Mouse (Mus musculus) neural tube, embryonic 13.5 days (tissue): ENCODE results near the gene Gm20388. TPM values are rescaled to one million over a fixed set of nuclear protein-coding genes. Genes with fewer than 3 reads are reported as not detected.

Source experiments
- ATAC-seq: fragments of 200-750 bp; cut with Nextera tagmentation; 2 replicates; pipeline ENCODE4 v1.8.0; 2017; ENCODE audit warnings: low read depth, mild to moderate bottlenecking, moderate TSS enrichment, moderate library complexity
- H3K27ac ChIP-seq: fragments of 300-500 bp; sonication (generic); replicated peaks from 2 replicates; pipeline ENCODE4 v1.5.1; 2015; ENCODE audit warnings: moderate library complexity, mild to moderate bottlenecking, inconsistent platforms
- H3K27me3 ChIP-seq: fragments of 300-500 bp; sonication (generic); 2 replicates; pipeline ENCODE4 v1.6.1; 2015; ENCODE audit warnings: mild to moderate bottlenecking, inconsistent platforms
- H3K36me3 ChIP-seq: fragments of 300-500 bp; sonication (generic); 2 replicates; pipeline ENCODE4 v1.6.1; 2015; ENCODE audit warnings: mild to moderate bottlenecking, inconsistent platforms
- H3K4me1 ChIP-seq: fragments of 300-500 bp; sonication (generic); replicated peaks from 2 replicates; pipeline ENCODE4 v1.6.1; 2015; ENCODE audit warnings: inconsistent platforms
- H3K4me2 ChIP-seq: fragments of 300-500 bp; sonication (generic); 2 replicates; pipeline ENCODE4 v1.6.1; 2015; ENCODE audit warnings: inconsistent platforms, mild to moderate bottlenecking, moderate library complexity
- H3K4me3 ChIP-seq: fragments of 300-500 bp; sonication (generic); 2 replicates; pipeline ENCODE4 v1.5.1; 2015; ENCODE audit warnings: mild to moderate bottlenecking, inconsistent platforms
- H3K9ac ChIP-seq: fragments of 300-500 bp; sonication (generic); 2 replicates; pipeline ENCODE4 v1.6.1; 2015; ENCODE audit warnings: moderate library complexity, mild to moderate bottlenecking, inconsistent platforms
- H3K9me3 ChIP-seq: fragments of 300-500 bp; sonication (generic); 2 replicates; pipeline ENCODE4 v1.6.1; 2016; ENCODE audit warnings: inconsistent platforms
- WGBS: fragments of 180-500 bp; shearing (Covaris S2); methylation state at CpG from one replicate; pipeline ENCODE4 v1.1.7; 2015; 5-methylcytosine and 5-hydroxymethylcytosine counted together
- polyA plus RNA-seq: library from polyadenylated mRNA; unstranded; fragments of >200 nt; fragmentation: Nextera tagmentation; extraction: Ambion mirVana; gene quantifications from 2 replicates; pipeline ENCODE4 v1.2.1, GENCODE M21; 2015

The Gm20388 gene
- polyA plus RNA-seq, 1 experiment from 2014 or later = 0.27 TPM

GRCm38 (mm10) chr8:120184850-120185792 lies 274.5 kb downstream of the Gm20388 start:
- ATAC-seq = peak; percentile 73
- Histone ChIP-seq H3K9me3 (no peaks in the 10 kb centered on the region), H3K27ac (peak overlapping the region; percentile 92), H3K4me1 (peaks cover 41% of the 10 kb centered on the region), H3K4me3 (no peak overlapping the region), H3K36me3 (no peaks in the 10 kb centered on the region), H3K4me2 (peak overlapping the region; percentile 36), H3K9ac (peak overlapping the region; percentile 41), H3K27me3 (no peaks in the 10 kb centered on the region)
- 16% methylated on average over 17 of the region's 17 CpGs for WGBS

GRCm38 (mm10) chr8:120186454-120186853 lies 275.8 kb downstream of the Gm20388 start:
- Histone ChIP-seq H3K36me3 (no peaks in the 10 kb centered on the region), H3K9me3 (no peaks in the 10 kb centered on the region), H3K4me3 (no peak overlapping the region), H3K4me2 (no peak overlapping the region), H3K27ac (peak overlapping the region; percentile 92), H3K4me1 (peaks cover 46% of the 10 kb centered on the region), H3K27me3 (no peaks in the 10 kb centered on the region), H3K9ac (no peak overlapping the region)
- 52% methylated on average over 8 of the region's 8 CpGs for WGBS
- no peak for ATAC-seq

- no peaks in the 10 kb centered on the region for H3K36me3 ChIP-seq
- peaks cover 52% of the 10 kb centered on the region for H3K4me1 ChIP-seq
- H3K4me2 ChIP-seq = no peak overlapping the region
- no peak overlapping the region for H3K4me3 ChIP-seq
- no peak overlapping the region for H3K9ac ChIP-seq
- H3K9me3 ChIP-seq = no peaks in the 10 kb centered on the region
- ATAC-seq = no peak
- 87% methylated on average over 6 of the region's 6 CpGs for WGBS
- no peaks in the 10 kb centered on the region for H3K27me3 ChIP-seq
- H3K27ac ChIP-seq = no peak overlapping the region
Measured at GRCm38 (mm10) chr8:120188510-120188909, 277.9 kb downstream of the Gm20388 start.

DNA sequence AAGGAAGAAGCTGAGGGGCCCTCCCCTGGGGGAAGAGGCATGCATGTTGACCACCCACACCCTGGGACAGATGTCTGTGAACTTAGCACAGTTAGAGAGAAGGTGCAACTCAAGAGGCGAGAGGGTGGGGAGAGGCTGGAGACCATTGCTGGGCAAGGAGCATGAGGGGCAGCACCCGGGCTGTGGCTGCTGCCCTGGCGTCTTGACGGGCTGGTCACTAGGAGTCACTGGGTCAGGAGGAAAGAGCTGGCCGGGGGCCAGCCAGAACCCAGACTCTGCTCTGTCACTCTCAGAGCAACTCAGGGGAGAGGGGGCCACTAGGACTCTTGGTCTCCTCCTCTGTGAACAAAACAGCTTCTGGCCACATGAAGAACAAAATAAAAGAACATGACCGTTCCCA lies 278.8 kb downstream of the Gm20388 start:
- Histone ChIP-seq H3K36me3 (no peaks in the 10 kb centered on the region), H3K27ac (no peak overlapping the region), H3K27me3 (no peaks in the 10 kb centered on the region), H3K4me3 (no peak overlapping the region), H3K9ac (no peak overlapping the region), H3K4me2 (no peak overlapping the region), H3K9me3 (no peaks in the 10 kb centered on the region), H3K4me1 (peaks cover 47% of the 10 kb centered on the region)
- no peak for ATAC-seq
- WGBS = 82% methylated on average over 6 of the region's 6 CpGs

DNA sequence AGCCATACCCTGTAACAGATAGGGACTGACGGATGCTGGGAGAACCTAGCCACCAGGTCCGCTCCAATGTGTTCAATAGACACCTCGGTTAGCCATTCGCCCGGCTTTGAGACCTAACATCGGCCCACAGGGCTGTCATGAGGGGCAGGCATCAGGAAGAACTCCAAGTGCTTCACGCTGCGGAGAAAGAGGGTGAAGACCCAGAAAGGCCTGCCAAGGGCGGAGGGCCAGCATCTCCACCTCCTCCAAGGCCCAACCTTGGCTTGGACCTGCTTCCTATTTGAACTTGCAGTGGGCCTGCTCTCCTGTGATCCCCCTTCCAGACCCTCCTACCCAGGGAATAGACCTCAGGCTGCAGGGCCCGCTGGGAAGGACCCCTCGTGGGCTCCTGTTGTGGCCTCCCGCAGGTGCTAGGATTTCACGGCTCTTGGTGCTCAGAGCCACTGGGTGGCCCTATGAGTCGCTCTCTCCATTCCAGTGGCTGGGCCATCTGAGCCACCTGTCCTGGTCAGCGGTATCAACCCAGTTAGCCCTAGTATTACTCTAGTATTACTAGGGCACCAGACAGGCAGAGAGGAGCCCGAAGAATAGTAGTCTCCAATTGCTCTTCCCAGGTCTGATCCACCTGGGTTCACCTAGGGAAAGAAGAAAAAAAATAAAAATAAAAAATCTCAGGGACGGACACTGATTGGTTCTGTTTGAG lies 279.6 kb downstream of the Gm20388 start:
- Histone ChIP-seq H3K4me3 (no peak overlapping the region), H3K9ac (no peak overlapping the region), H3K4me1 (peaks cover 39% of the 10 kb centered on the region), H3K27ac (peak overlapping the region; percentile 89), H3K27me3 (no peaks in the 10 kb centered on the region), H3K4me2 (no peak overlapping the region), H3K9me3 (no peaks in the 10 kb centered on the region), H3K36me3 (no peaks in the 10 kb centered on the region)
- ATAC-seq = no peak
- 83% methylated on average over 17 of the region's 17 CpGs for WGBS

- H3K4me3 ChIP-seq = no peak overlapping the region; the same call in 1 of the 2 replicates
- WGBS = 24% methylated on average over 19 of the region's 20 CpGs
Measured at GRCm38 (mm10) chr8:120190810-120191413, 280.3 kb downstream of the Gm20388 start.

DNA sequence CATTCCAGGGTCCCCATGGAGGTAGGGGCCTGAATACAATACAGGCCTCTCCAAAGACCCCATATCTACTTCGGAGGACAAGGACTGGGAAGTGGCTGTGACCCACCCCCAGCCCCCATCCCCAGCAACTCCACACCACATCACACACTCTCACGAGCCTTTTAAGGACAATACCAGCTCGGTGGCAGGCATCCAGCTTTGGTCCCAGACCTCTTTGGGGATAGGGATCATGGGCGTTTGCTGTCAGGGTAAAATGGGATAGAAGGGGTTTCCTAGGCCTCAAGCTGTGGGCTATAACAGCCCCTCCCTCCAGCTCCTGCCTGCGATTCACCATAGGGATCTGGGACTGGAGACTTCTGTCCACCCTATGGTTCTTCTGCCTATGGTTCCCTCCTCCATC lies 281.0 kb downstream of the Gm20388 start:
- no peak overlapping the region for H3K9ac ChIP-seq

More at GRCm38 (mm10) chr8:120190810-120191413, 280.3 kb downstream of the Gm20388 start:
- Histone ChIP-seq H3K9ac (peak overlapping the region; percentile 53), H3K27ac (peak overlapping the region; percentile 89), H3K27me3 (no peaks in the 10 kb centered on the region), H3K4me1 (peaks cover 32% of the 10 kb centered on the region), H3K9me3 (no peaks in the 10 kb centered on the region), H3K4me2 (peak overlapping the region; percentile 48), H3K36me3 (no peaks in the 10 kb centered on the region)
- peak; percentile 71 for ATAC-seq

GRCm38 (mm10) chr8:120192118-120192517 lies 281.5 kb downstream of the Gm20388 start:
- Histone ChIP-seq H3K4me3 (no peak overlapping the region), H3K36me3 (no peaks in the 10 kb centered on the region), H3K4me1 (peaks cover 21% of the 10 kb centered on the region), H3K4me2 (no peak overlapping the region), H3K27ac (peak overlapping the region; percentile 89; the same call in 1 of the 2 replicates), H3K9me3 (no peaks in the 10 kb centered on the region), H3K27me3 (no peaks in the 10 kb centered on the region), H3K9ac (no peak overlapping the region)
- WGBS = 95% methylated on average over 5 of the region's 5 CpGs
- no peak for ATAC-seq

More for the DNA sequence above, 281.0 kb downstream of the Gm20388 start:
- Histone ChIP-seq H3K9me3 (no peaks in the 10 kb centered on the region), H3K27me3 (no peaks in the 10 kb centered on the region), H3K36me3 (no peaks in the 10 kb centered on the region), H3K27ac (peak overlapping the region; percentile 89), H3K4me1 (peaks cover 25% of the 10 kb centered on the region), H3K4me3 (no peak overlapping the region), H3K4me2 (no peak overlapping the region; the same call in 1 of the 2 replicates)
- 71% methylated on average over 5 of the region's 5 CpGs for WGBS
- peak; percentile 19; the same call in 1 of the 2 replicates for ATAC-seq

DNA sequence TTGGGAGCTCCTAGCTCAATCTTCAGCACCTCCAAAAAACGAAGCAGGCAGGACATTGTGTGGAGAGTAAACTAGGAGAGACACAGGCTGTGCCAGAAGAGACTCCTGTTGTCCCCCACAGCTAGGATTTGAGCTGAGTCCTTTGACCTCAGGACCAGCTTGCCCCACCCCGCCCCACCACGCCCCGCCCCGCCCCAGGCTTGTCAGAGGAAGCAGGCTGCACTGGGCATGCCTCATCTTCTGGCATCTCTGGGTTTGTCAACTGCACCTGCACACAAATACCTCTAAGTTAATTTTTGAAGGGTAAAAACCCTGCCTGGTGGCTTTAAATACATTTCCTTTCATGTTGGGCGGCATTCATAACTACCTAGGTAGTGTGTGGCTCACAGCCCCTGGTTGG lies 290.7 kb downstream of the Gm20388 start:
- no peaks in the 10 kb centered on the region for H3K36me3 ChIP-seq
- ATAC-seq = no peak
- H3K27me3 ChIP-seq = no peaks in the 10 kb centered on the region
- whole genome bisulfite sequencing = 75% methylated on average over 6 of the region's 6 CpGs
- no peak overlapping the region for H3K4me3 ChIP-seq
- H3K9me3 ChIP-seq = no peaks in the 10 kb centered on the region; the same call in 1 of the 2 replicates
- H3K4me2 ChIP-seq = no peak overlapping the region
- H3K4me1 ChIP-seq = 0 out of 2 replicates have a peak, but pooled peaks cover 5% of the 10 kb centered on the region
- no peak overlapping the region for H3K27ac ChIP-seq
- no peak overlapping the region for H3K9ac ChIP-seq

GRCm38 (mm10) chr8:120202546-120202945 lies 291.9 kb downstream of the Gm20388 start:
- Histone ChIP-seq H3K9me3 (no peaks in the 10 kb centered on the region; the same call in 1 of the 2 replicates), H3K4me3 (no peak overlapping the region), H3K27me3 (no peaks in the 10 kb centered on the region), H3K36me3 (no peaks in the 10 kb centered on the region), H3K4me2 (no peak overlapping the region), H3K9ac (no peak overlapping the region), H3K27ac (no peak overlapping the region), H3K4me1 (peaks cover 6% of the 10 kb centered on the region; the same call in 1 of the 2 replicates)
- WGBS = 82% methylated on average over 3 of the region's 3 CpGs
- ATAC-seq = no peak

- Histone ChIP-seq H3K4me3 (no peak overlapping the region), H3K9me3 (no peaks in the 10 kb centered on the region), H3K36me3 (no peaks in the 10 kb centered on the region), H3K4me2 (no peak overlapping the region), H3K9ac (no peak overlapping the region), H3K4me1 (peaks cover 15% of the 10 kb centered on the region), H3K27me3 (no peaks in the 10 kb centered on the region), H3K27ac (no peak overlapping the region)
- 68% methylated on average over 7 of the region's 7 CpGs for WGBS
- ATAC-seq = no peak
Measured at GRCm38 (mm10) chr8:120204736-120205360, 294.2 kb downstream of the Gm20388 start.
